Mouse (Mus musculus): Measurements from ENCODE around the gene Lpin1.
A peak's percentile ranks its signal among the peaks of the same experiment; 100 is the strongest.

Gene Lpin1

GRCm38 (mm10) chr12:16526862-16527261 is 83.9 kb downstream of the Lpin1 start:
- no peak for DNase-seq (ENCODE audit: low spot score in 2 of 2)

GRCm38 (mm10) chr12:16526134-16526533 is 84.6 kb downstream of the Lpin1 start:
- no peak for DNase-seq (ENCODE audit: low spot score in 2 of 2)

GRCm38 (mm10) chr12:16515183-16515582 is 95.6 kb downstream of the Lpin1 start:
- DNase-seq (ENCODE audit: low spot score in 2 of 2), result peak; percentile 22 to 34

GRCm38 (mm10) chr12:16512991-16513390 is 97.8 kb downstream of the Lpin1 start:
- DNase-seq (ENCODE audit: low spot score in 2 of 2), result no peak

GRCm38 (mm10) chr12:16509122-16509752 is 101.5 kb downstream of the Lpin1 start:
- DNase-seq (ENCODE audit: low spot score in 2 of 2), result peak; percentile 11 to 25

- DNase-seq (ENCODE audit: low spot score in 2 of 2), result no peak
Measured at GRCm38 (mm10) chr12:16506796-16507790, 103.7 kb downstream of the Lpin1 start.

- DNase-seq (ENCODE audit: low spot score in 2 of 2), result no peak
Measured at GRCm38 (mm10) chr12:16504244-16504643, 106.5 kb downstream of the Lpin1 start.

GRCm38 (mm10) chr12:16497960-16498359 is 112.8 kb downstream of the Lpin1 start:
- DNase-seq (ENCODE audit: low spot score in 2 of 2), result no peak

- DNase-seq (ENCODE audit: low spot score in 2 of 2), result no peak
Measured at GRCm38 (mm10) chr12:16492713-16493112, 118.1 kb downstream of the Lpin1 start.

GRCm38 (mm10) chr12:16488899-16489298 is 121.9 kb downstream of the Lpin1 start:
- DNase-seq (ENCODE audit: low spot score in 2 of 2), result no peak

GRCm38 (mm10) chr12:16487453-16487852 is 123.3 kb downstream of the Lpin1 start:
- no peak for DNase-seq (ENCODE audit: low spot score in 2 of 2)
